Mouse (Mus musculus) forebrain, postnatal 0 days (tissue): ENCODE results near the gene Hbs1l. TPM values are rescaled to one million over a fixed set of nuclear protein-coding genes. Genes with fewer than 3 reads are reported as not detected.

ENCODE experiments used
- ATAC-seq: fragments of 200-750 bp; cut with Nextera tagmentation; 2 replicates; pipeline ENCODE4 v1.8.0; 2017; ENCODE audit warnings: mild to moderate bottlenecking, moderate library complexity
- DNase-seq: peaks from one replicate; pipeline ENCODE4 v3.0.0-alpha.2; 2015
- H3K27ac ChIP-seq: fragments of 300-500 bp; sonication (generic); 2 replicates; pipeline ENCODE4 v1.5.1; 2014; ENCODE audit warnings: low read depth, mild to moderate bottlenecking, antibody characterized with exemption, low read length, moderate library complexity, mixed read lengths
- H3K27me3 ChIP-seq: fragments of 300-500 bp; sonication (generic); 2 replicates; pipeline ENCODE4 v1.6.1; 2014; ENCODE audit warnings: mild to moderate bottlenecking, low read length, mixed read lengths; ENCODE audit not compliant: insufficient read depth
- H3K36me3 ChIP-seq: fragments of 300-500 bp; sonication (generic); 2 replicates; pipeline ENCODE4 v1.6.1; 2014; ENCODE audit warnings: mild to moderate bottlenecking, moderate library complexity; ENCODE audit not compliant: insufficient read depth
- H3K4me1 ChIP-seq: fragments of 300-500 bp; sonication (generic); 2 replicates; pipeline ENCODE4 v1.6.1; 2014; ENCODE audit warnings: antibody characterized with exemption; ENCODE audit not compliant: insufficient read depth
- H3K4me2 ChIP-seq: fragments of 300-500 bp; sonication (generic); 2 replicates; pipeline ENCODE4 v1.6.1; 2014; ENCODE audit warnings: low read depth, mild to moderate bottlenecking, moderate library complexity
- H3K4me3 ChIP-seq: fragments of 300-500 bp; sonication (generic); 2 replicates; pipeline ENCODE4 v1.5.1; 2014; ENCODE audit warnings: low read depth, low read length, mixed read lengths
- H3K9ac ChIP-seq: fragments of 300-500 bp; sonication (generic); 2 replicates; pipeline ENCODE4 v1.6.1; 2014; ENCODE audit warnings: mild to moderate bottlenecking
- H3K9me3 ChIP-seq: fragments of 300-500 bp; sonication (generic); 2 replicates; pipeline ENCODE4 v1.6.1; 2016; ENCODE audit warnings: low read length
- CTCF ChIP-seq: sonication (generic); IDR thresholded peaks from 2 replicates; pipeline ENCODE4 v1.5.1; 2016; ENCODE audit warnings: antibody characterized with exemption, control low read depth, low read depth
- WGBS: fragments of 180-500 bp; shearing (Covaris S2); extraction: QIAGEN DNeasy Blood & Tissue Kit; methylation state at CpG from one replicate; pipeline ENCODE4 v1.1.7; 2014; 5-methylcytosine and 5-hydroxymethylcytosine counted together
- polyA plus RNA-seq: library from polyadenylated mRNA; unstranded; fragments of >200 nt; fragmentation: Nextera tagmentation; extraction: Ambion mirVana; gene quantifications from 2 replicates; pipeline ENCODE4 v1.2.1, GENCODE M21; 2015
- total RNA-seq: library from RNA; depleted of rRNA; stranded (reverse); fragments of >200 nt; gene quantifications from 2 replicates; pipeline ENCODE4 v1.2.3, GENCODE M21; 2014

Gene Hbs1l
- total and polyA plus RNA-seq, 2 experiments from 2014 or later = 81.8 to 108 TPM

- DNase-seq (no peak), ATAC-seq (no peak)
- no peak for TF ChIP-seq CTCF
- Histone ChIP-seq H3K4me1 (no peaks in the 10 kb centered on the region), H3K9ac (no peak overlapping the region), H3K27me3 (no peaks in the 10 kb centered on the region), H3K27ac (no peak overlapping the region), H3K4me2 (no peak overlapping the region), H3K36me3 (no peaks in the 10 kb centered on the region), H3K9me3 (no peaks in the 10 kb centered on the region), H3K4me3 (no peak overlapping the region)
- WGBS = 69% methylated on average over 6 of the region's 6 CpGs
These were observed 24.0 kb upstream of the Hbs1l start for GRCm38 (mm10) chr10:21271785-21272184.

DNA sequence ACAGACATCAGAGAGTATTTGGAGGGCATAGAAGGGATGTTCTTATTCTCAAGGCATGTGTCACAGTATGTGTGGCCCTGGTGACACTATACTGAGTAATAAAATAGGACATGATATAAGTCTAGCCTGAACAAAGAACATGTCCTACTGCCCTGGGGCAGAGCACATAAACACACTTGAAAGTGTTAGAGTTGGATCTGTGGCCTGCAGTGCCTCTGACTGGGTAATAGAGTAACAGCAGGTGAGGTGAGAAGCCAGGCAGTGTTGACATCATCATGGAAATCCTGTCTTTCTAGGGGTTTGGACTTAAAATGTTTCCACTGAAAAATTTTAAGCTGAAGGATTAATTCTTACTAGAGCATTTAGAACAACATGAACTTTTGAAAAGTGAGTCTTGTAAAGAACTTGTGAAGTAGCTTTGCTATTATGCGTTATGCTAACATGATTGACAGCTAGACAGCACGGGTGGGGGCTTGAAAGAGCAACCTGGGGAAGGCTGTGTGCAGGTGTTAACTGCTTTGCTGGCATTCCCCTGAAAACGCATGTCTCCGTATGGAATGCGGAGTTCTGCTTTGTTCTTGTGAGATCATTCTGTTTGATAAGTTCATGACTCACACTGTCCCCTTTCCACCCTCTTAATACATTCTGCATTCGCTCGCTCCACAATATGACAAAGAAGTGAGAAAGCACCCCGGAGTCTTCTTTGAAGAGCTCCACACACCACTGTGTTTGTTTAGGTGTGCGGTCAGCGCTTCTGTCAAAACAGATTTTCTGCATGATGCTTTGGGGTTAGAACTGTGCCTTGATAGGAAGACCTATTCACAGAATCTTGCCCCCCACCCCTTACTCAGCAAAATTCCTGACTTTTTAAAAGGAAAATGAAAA, 8.3 kb upstream of the Hbs1l start:
- no peak overlapping the region for H3K9ac ChIP-seq
- no peaks in the 10 kb centered on the region for H3K9me3 ChIP-seq
- peak; percentile 43; the same call in 1 of the 2 replicates for ATAC-seq
- no peak overlapping the region for H3K4me2 ChIP-seq
- TF ChIP-seq CTCF = peak; percentile 13; the same call in 1 of the 2 replicates
- no peaks in the 10 kb centered on the region for H3K4me1 ChIP-seq
- DNase-seq = peak; percentile 11
- no peak overlapping the region for H3K27ac ChIP-seq
- H3K36me3 ChIP-seq = no peaks in the 10 kb centered on the region
- H3K27me3 ChIP-seq = no peaks in the 10 kb centered on the region
- H3K4me3 ChIP-seq = no peak overlapping the region
- 46% methylated on average over 10 of the region's 10 CpGs for WGBS

DNA sequence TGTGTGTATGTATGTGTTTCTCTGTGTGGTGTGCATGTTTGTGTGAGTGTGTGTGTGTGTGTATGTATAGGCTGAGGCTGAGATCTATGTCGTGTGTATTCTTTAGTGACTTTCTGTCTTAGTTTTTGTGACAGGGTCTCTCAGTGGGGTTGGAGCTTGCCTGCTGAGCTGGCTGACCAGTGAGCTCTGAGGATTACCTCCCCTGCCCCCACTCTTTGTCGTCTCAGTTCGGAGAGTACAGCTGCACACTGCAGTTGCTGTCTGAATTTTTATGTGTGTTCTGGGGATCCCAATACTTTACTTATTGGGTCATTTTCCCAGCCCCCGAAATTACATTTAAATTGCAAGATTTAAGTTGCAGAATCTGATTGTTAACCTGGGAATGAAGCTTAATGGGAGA, 4.6 kb upstream of the Hbs1l start:
- TF ChIP-seq CTCF = no peak
- H3K4me1 ChIP-seq = peaks cover 3% of the 10 kb centered on the region; the same call in 1 of the 2 replicates
- no peak for ATAC-seq

DNA sequence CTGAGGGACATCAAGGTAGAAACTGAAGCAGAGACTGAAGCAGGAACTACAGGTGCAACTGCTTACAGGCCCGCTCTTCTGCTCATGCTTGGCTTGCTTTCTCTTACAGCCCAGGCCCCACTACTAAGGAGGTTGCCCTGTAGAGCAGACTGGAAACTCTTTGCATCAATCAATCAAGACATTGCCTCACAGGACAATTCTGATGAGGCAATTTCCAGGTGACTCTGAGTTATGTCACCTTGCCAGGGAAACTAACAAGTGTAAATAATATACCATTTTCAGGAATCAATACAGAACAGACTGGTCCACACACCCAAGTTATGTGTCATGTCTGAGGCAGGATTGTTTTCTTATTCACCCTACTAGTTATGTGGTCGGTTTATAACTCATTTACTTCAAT, 1.6 kb upstream of the Hbs1l start:
- Histone ChIP-seq H3K27ac (no peak overlapping the region), H3K4me3 (no peak overlapping the region), H3K4me1 (peaks cover 10% of the 10 kb centered on the region; the same call in 1 of the 2 replicates), H3K9me3 (no peaks in the 10 kb centered on the region), H3K36me3 (no peaks in the 10 kb centered on the region), H3K27me3 (no peaks in the 10 kb centered on the region), H3K9ac (no peak overlapping the region), H3K4me2 (no peak overlapping the region)
- no peak for TF ChIP-seq CTCF
- WGBS = 97% methylated on average over 2 of the region's 2 CpGs
- no peak for ATAC-seq
- DNase-seq = no peak

More for the DNA sequence above, 4.6 kb upstream of the Hbs1l start:
- no peak overlapping the region for H3K4me2 ChIP-seq
- H3K27ac ChIP-seq = no peak overlapping the region
- no peak overlapping the region for H3K9ac ChIP-seq
- DNase-seq = no peak
- H3K9me3 ChIP-seq = no peaks in the 10 kb centered on the region
- H3K4me3 ChIP-seq = no peak overlapping the region
- 20% methylated on average over 4 of the region's 4 CpGs for WGBS
- H3K36me3 ChIP-seq = no peaks in the 10 kb centered on the region
- no peaks in the 10 kb centered on the region for H3K27me3 ChIP-seq

GRCm38 (mm10) chr10:21295397-21295758, 401 bp upstream of the Hbs1l start:
- Histone ChIP-seq H3K4me2 (peak overlapping the region; percentile 54), H3K9ac (peak overlapping the region; percentile 90), H3K4me3 (peak overlapping the region; percentile 91), H3K27ac (0 out of 2 replicates have a peak overlapping the region, but pooled peaks have one; percentile 40), H3K4me1 (peaks cover 10% of the 10 kb centered on the region; the same call in 1 of the 2 replicates), H3K36me3 (peaks cover 4% of the 10 kb centered on the region; the same call in 1 of the 2 replicates), H3K9me3 (no peaks in the 10 kb centered on the region), H3K27me3 (no peaks in the 10 kb centered on the region)
- TF ChIP-seq CTCF = no peak
- DNase-seq (no peak), ATAC-seq (peak; percentile 1; the same call in 1 of the 2 replicates)
- WGBS = 38% methylated on average over 4 of the region's 4 CpGs

DNA sequence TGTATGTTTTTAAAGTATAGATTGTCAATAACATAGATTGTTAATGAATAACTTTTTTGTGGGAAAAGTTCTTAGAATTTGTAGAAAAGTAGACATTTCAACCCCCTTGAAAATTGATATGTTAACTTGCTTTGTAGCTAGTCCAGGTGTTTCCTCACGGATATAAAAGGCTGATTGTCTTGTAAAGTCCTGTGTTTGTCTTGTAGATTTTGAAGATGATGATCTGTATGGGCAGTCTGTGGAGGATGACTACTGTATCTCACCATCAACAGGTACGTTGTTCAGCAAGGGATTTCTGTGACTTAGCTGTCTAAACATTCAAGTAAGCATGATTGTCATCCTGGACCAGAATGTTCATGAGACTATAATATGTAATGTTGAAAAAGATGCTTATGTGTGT, 3.2 kb downstream of the Hbs1l start:
- no peak for DNase-seq
- Histone ChIP-seq H3K4me1 (peaks cover 10% of the 10 kb centered on the region; the same call in 1 of the 2 replicates), H3K36me3 (peaks cover 18% of the 10 kb centered on the region), H3K4me3 (no peak overlapping the region), H3K4me2 (no peak overlapping the region), H3K27ac (no peak overlapping the region), H3K9me3 (no peaks in the 10 kb centered on the region), H3K27me3 (no peaks in the 10 kb centered on the region), H3K9ac (no peak overlapping the region)
- no peak for ATAC-seq
- 92% methylated on average over 2 of the region's 2 CpGs for WGBS
- no peak for TF ChIP-seq CTCF

- ATAC-seq (no peak), DNase-seq (no peak)
- Histone ChIP-seq H3K4me1 (peaks cover 5% of the 10 kb centered on the region; the same call in 1 of the 2 replicates), H3K9ac (no peak overlapping the region), H3K9me3 (no peaks in the 10 kb centered on the region), H3K27ac (no peak overlapping the region), H3K27me3 (no peaks in the 10 kb centered on the region), H3K36me3 (peaks cover 29% of the 10 kb centered on the region), H3K4me2 (no peak overlapping the region), H3K4me3 (no peak overlapping the region)
- no peak for TF ChIP-seq CTCF
- WGBS = 90% methylated on average over 7 of the region's 7 CpGs
These were observed 6.0 kb downstream of the Hbs1l start for GRCm38 (mm10) chr10:21301822-21302221.
